In genomic region chr13:45903519-45904274, GRCm38 (mm10) we compare ENCODE assay signal across 11 mouse cellular contexts.
DNase-seq lines count a peak whose midpoint lies in the region; ATAC-seq lines count a peak whose summit lies in the region.
"Had no signal": no experiment of that assay in that cellular context is flagged by ENCODE, and none has a peak within 500 bp of the region (broad histone marks: within the 10 kb centered on the region; RNA-seq: fewer than 3 reads in every experiment).

No protein-coding gene starts in this region.

- H3K4me2 ChIP-seq in liver, embryonic 15.5 days: peak overlapping the region; percentile 56
- no peak overlapping the region for H3K4me2 ChIP-seq in forebrain, embryonic 16.5 days (ENCODE audit: low read length)
- no peak overlapping the region for H3K4me2 ChIP-seq in forebrain, embryonic 12.5 days
- H3K4me2 ChIP-seq: limb, embryonic 13.5 days; neural tube, embryonic 13.5 days had no signal

- WGBS in liver, embryonic 15.5 days (ENCODE audit: insufficient replicate concordance): 5% methylated on average over 12 of the region's 12 CpGs
- 82% methylated on average over 12 of the region's 12 CpGs for WGBS in forebrain, embryonic 16.5 days
- 81% methylated on average over 12 of the region's 12 CpGs for WGBS in forebrain, embryonic 12.5 days

- H3K36me3 ChIP-seq in erythroblast, embryonic 14.5 days (ENCODE audit: control insufficient read depth): no peaks in the 10 kb centered on the region
- no peaks in the 10 kb centered on the region for H3K36me3 ChIP-seq in liver, embryonic 15.5 days (replicated peaks)
- H3K36me3 ChIP-seq in forebrain, embryonic 16.5 days (ENCODE audit: control insufficient read depth, insufficient read depth): no peaks in the 10 kb centered on the region; the same call in 1 of the 2 replicates
- no peaks in the 10 kb centered on the region for H3K36me3 ChIP-seq in forebrain, embryonic 12.5 days (replicated peaks)
- H3K36me3 ChIP-seq: embryonic facial prominence, embryonic 13.5 days; limb, embryonic 13.5 days; neural tube, embryonic 13.5 days had no signal

- H3K4me3 ChIP-seq in erythroblast, embryonic 14.5 days (replicated peaks): peak overlapping the region; percentile 32
- peak overlapping the region; percentile 7; the same call in 1 of the 2 replicates for H3K4me3 ChIP-seq in liver, embryonic 15.5 days (replicated peaks)
- H3K4me3 ChIP-seq in forebrain, embryonic 16.5 days (replicated peaks; ENCODE audit: low read length): no peak overlapping the region
- no peak overlapping the region for H3K4me3 ChIP-seq in forebrain, embryonic 12.5 days (replicated peaks)
- H3K4me3 ChIP-seq: embryonic facial prominence, embryonic 13.5 days; limb, embryonic 13.5 days; neural tube, embryonic 13.5 days had no signal

- ATAC-seq in erythroblast, adult 5-6 weeks (replicated peaks; ENCODE audit: low FRiP score, poor library complexity, severe bottlenecking): no peak
- ATAC-seq in CD4-positive, CD25-positive, alpha-beta regulatory T cell, adult 4 months: peak; percentile 12
- ATAC-seq in hematopoietic stem cell, adult 5-6 weeks (replicated peaks in 1 of 2; ENCODE audit: insufficient read depth in 1 of 2, low FRiP score in 2 of 2, low TSS enrichment in 1 of 2, low read depth in 1 of 2, poor library complexity in 2 of 2, severe bottlenecking in 2 of 2): peak; percentile 85 to 89
- peak; percentile 85 for ATAC-seq in liver, embryonic 15.5 days (ENCODE audit: insufficient read depth)
- no peak for ATAC-seq in forebrain, embryonic 16.5 days
- ATAC-seq in forebrain, embryonic 12.5 days (ENCODE audit: low FRiP score): no peak

- H3K27me3 ChIP-seq in erythroblast, embryonic 14.5 days (ENCODE audit: control insufficient read depth): no peaks in the 10 kb centered on the region
- no peaks in the 10 kb centered on the region for H3K27me3 ChIP-seq in liver, embryonic 15.5 days
- H3K27me3 ChIP-seq in forebrain, embryonic 16.5 days (replicated peaks; ENCODE audit: control insufficient read depth, insufficient read depth, low read length): no peaks in the 10 kb centered on the region
- H3K27me3 ChIP-seq in forebrain, embryonic 12.5 days: no peaks in the 10 kb centered on the region
- H3K27me3 ChIP-seq: embryonic facial prominence, embryonic 13.5 days; limb, embryonic 13.5 days; neural tube, embryonic 13.5 days had no signal

- DNase-seq in right cerebral cortex, postnatal 10 days (ENCODE audit: low spot score in 2 of 2): no peak

- no peak overlapping the region for H3K9ac ChIP-seq in liver, embryonic 15.5 days
- no peak overlapping the region for H3K9ac ChIP-seq in forebrain, embryonic 16.5 days (replicated peaks; ENCODE audit: low read depth, low read length)
- H3K9ac ChIP-seq in forebrain, embryonic 12.5 days: no peak overlapping the region
- H3K9ac ChIP-seq: embryonic facial prominence, embryonic 13.5 days; limb, embryonic 13.5 days; neural tube, embryonic 13.5 days had no signal

- H3K9me3 ChIP-seq in erythroblast, embryonic 14.5 days (ENCODE audit: control insufficient read depth, low read length): no peaks in the 10 kb centered on the region
- no peaks in the 10 kb centered on the region for H3K9me3 ChIP-seq in liver, embryonic 15.5 days (replicated peaks)
- H3K9me3 ChIP-seq in forebrain, embryonic 16.5 days (ENCODE audit: control insufficient read depth, low read length): no peaks in the 10 kb centered on the region
- no peaks in the 10 kb centered on the region for H3K9me3 ChIP-seq in forebrain, embryonic 12.5 days
- H3K9me3 ChIP-seq: embryonic facial prominence, embryonic 13.5 days; limb, embryonic 13.5 days; neural tube, embryonic 13.5 days had no signal

- H3K27ac ChIP-seq in liver, embryonic 15.5 days (replicated peaks): peak overlapping the region; percentile 82
- no peak overlapping the region for H3K27ac ChIP-seq in forebrain, embryonic 16.5 days (ENCODE audit: low read length)
- H3K27ac ChIP-seq in forebrain, embryonic 12.5 days: no peak overlapping the region
- H3K27ac ChIP-seq: embryonic facial prominence, embryonic 13.5 days; limb, embryonic 13.5 days; neural tube, embryonic 13.5 days had no signal

- H3K4me1 ChIP-seq in erythroblast, embryonic 14.5 days (ENCODE audit: control insufficient read depth): peaks cover 39% of the 10 kb centered on the region
- peaks cover 59% of the 10 kb centered on the region for H3K4me1 ChIP-seq in liver, embryonic 15.5 days (replicated peaks)
- peaks cover 17% of the 10 kb centered on the region for H3K4me1 ChIP-seq in forebrain, embryonic 16.5 days (replicated peaks; ENCODE audit: control insufficient read depth, insufficient read depth, low read length)
- peaks cover 9% of the 10 kb centered on the region for H3K4me1 ChIP-seq in forebrain, embryonic 12.5 days

Comparison
In these comparisons a context has a peak if more than half of its experiments do, and no peak if none do; other contexts are left out.
1. H3K4me3 ChIP-seq: peak in erythroblast, embryonic 14.5 days (single experiment) and liver, embryonic 15.5 days (single experiment); none in forebrain, embryonic 16.5 days (single experiment) and forebrain, embryonic 12.5 days (single experiment).
2. ATAC-seq: peak in CD4-positive, CD25-positive, alpha-beta regulatory T cell, adult 4 months (single experiment), hematopoietic stem cell, adult 5-6 weeks (2 of 2) and liver, embryonic 15.5 days (single experiment); none in erythroblast, adult 5-6 weeks (single experiment), forebrain, embryonic 16.5 days (single experiment) and forebrain, embryonic 12.5 days (single experiment).